Mouse (Mus musculus) kidney, adult 2 months (tissue): ENCODE measurements at regions not wholly inside any gene's neighbourhood (a gene's known extent, or its start where the extent isn't known, plus 50 kb on each side); places are given as distances from the start of the nearest gene placed in this dataset.

Experiments used
- CTCF ChIP-seq: fragments of 200-500 bp; conservative IDR thresholded peaks from 2 replicates; pipeline ENCODE4 v1.5.1; 2011; ENCODE audit warnings: low read depth, mild to moderate bottlenecking, control low read depth, low read length, moderate library complexity, mixed read lengths; ENCODE audit not compliant: insufficient read depth, insufficient read length
- POLR2A ChIP-seq: fragments of 200-500 bp; IDR thresholded peaks from one replicate; pipeline ENCODE4 v1.6.1; 2011; ENCODE audit warnings: low read depth, low read length, control low read depth

DNA sequence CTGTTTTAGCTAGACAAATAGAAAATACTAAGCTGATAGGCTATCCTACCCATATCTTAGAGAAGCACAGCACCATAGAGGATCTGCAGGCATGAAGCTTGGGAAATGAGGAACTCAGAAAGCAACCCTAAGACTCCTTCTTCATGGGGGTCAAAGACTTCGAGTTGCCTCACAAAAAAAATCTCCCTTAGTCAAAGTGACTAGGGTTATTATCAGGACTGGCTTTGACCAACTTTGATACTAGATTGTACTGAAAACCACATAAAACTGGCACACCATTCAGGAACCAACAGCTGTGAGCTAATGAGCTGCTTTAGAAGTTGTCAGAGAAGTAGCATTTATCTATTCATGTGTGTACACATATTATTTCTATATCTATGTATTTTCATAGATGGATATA is 931.2 kb upstream of the Gm7489 start:
- TF ChIP-seq POLR2A (no peak), CTCF (no peak)
